Mouse (Mus musculus) urinary bladder, postnatal 4 days (tissue): ENCODE measurements around the gene Lepr.
"Not testable (repeated sequence)": the region's sequence is repeated elsewhere in the genome, so short reads cannot be mapped to it uniquely, and the experiment has no call there.

Experiments used
- DNase-seq, 2 experiments: peaks; one replicate each; pipeline ENCODE4 v3.0.0; 2021 to 2022; ENCODE audit warnings: low spot score in 2 of 2

Gene Lepr

GRCm38 (mm10) chr4:101715805-101716204, 1.4 kb upstream of the Lepr start:
- DNase-seq: no peak

GRCm38 (mm10) chr4:101718991-101719580, 1.9 kb downstream of the Lepr start:
- DNase-seq: no peak

- no peak for DNase-seq
These were observed 4.5 kb downstream of the Lepr start for GRCm38 (mm10) chr4:101721705-101722104.

GRCm38 (mm10) chr4:101741973-101742372, 24.8 kb downstream of the Lepr start:
- no peak for DNase-seq

- no peak for DNase-seq
These were observed 28.3 kb downstream of the Lepr start for GRCm38 (mm10) chr4:101745534-101745933.

GRCm38 (mm10) chr4:101760490-101760889, 43.3 kb downstream of the Lepr start:
- DNase-seq: no peak

- not testable (repeated sequence) for DNase-seq
These were observed 126.7 kb downstream of the Lepr start, which contains the start of gene B020004J07Rik for GRCm38 (mm10) chr4:101843923-101844322. B020004J07Rik (minus strand) TSS chr4:101844023.

- DNase-seq: no peak
These were observed 133.7 kb downstream of the Lepr start for GRCm38 (mm10) chr4:101850908-101851307.

- DNase-seq: no peak
These were observed 143.7 kb downstream of the Lepr start for GRCm38 (mm10) chr4:101860873-101861272.

GRCm38 (mm10) chr4:101862289-101862688, 145.1 kb downstream of the Lepr start:
- DNase-seq: no peak
